In the genomic region with DNA sequence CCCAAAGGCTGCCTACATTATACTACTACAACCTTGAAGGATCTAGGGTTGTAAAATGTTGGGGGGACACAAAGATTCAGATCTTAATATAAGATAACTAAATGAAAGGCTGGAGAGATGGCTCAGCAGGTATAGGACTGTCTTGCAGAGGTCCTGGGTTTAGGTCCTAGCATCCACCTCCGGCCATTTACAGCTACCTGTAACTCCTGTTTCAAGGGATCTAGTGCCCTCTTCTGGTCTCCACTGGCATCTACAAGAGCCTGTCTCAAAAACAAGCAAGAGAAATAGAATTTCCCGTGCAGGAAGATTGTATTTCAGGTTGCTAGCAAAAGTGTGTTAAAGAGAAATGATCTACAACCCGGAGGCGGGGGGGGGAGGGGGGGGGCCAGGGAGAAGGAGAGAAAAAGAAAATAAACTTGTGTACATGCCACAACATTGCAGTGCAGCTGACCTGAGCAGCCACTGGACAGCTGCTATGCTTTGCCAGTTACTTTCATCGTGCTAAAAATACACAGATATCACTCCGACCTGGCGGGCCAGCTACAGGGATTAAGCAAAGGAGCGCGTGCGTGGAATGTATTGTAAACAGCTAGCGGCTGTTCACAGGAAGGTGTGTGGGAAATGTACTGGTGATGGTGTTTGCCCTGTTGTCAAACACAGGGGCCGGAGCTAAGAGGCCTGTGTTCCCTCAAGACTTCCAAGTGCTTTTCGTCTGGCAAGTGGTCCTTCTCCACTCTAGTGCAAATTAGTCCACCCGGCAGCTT, we compare ENCODE assay signal across 8 mouse cellular contexts. TPM values are rescaled to one million over a fixed set of nuclear protein-coding genes. Genes with fewer than 3 reads are reported as not detected.
A peak's percentile ranks its signal among the peaks of the same experiment; 100 is the strongest.
DNase-seq lines count a peak whose midpoint lies in the region; ATAC-seq and TF ChIP-seq lines count a peak whose summit lies in the region.

No protein-coding gene starts in this region.

- no peaks in the 10 kb centered on the region for H3K27me3 ChIP-seq in kidney, embryonic 14.5 days (ENCODE audit: control insufficient read depth, insufficient read depth, low read length)
- H3K27me3 ChIP-seq in embryonic facial prominence, embryonic 13.5 days = no peaks in the 10 kb centered on the region
- no peaks in the 10 kb centered on the region for H3K27me3 ChIP-seq in intestine, postnatal 0 days (replicated peaks; ENCODE audit: control insufficient read depth, insufficient read depth, low read length)
- H3K27me3 ChIP-seq in lung, embryonic 14.5 days (ENCODE audit: insufficient read depth, low read length) = no peaks in the 10 kb centered on the region

- WGBS in kidney, embryonic 14.5 days = 17% methylated on average over 14 of the region's 14 CpGs
- 24% methylated on average over 14 of the region's 14 CpGs for WGBS in embryonic facial prominence, embryonic 13.5 days
- WGBS in intestine, postnatal 0 days = 24% methylated on average over 14 of the region's 14 CpGs
- 11% methylated on average over 14 of the region's 14 CpGs for WGBS in lung, embryonic 14.5 days

- H3K4me2 ChIP-seq in kidney, embryonic 14.5 days (replicated peaks; ENCODE audit: low read depth, low read length) = no peak overlapping the region
- H3K4me2 ChIP-seq in embryonic facial prominence, embryonic 13.5 days = 0 out of 2 replicates have a peak overlapping the region, but pooled peaks have one; percentile 3
- no peak overlapping the region for H3K4me2 ChIP-seq in intestine, postnatal 0 days (replicated peaks; ENCODE audit: low read depth)
- peak overlapping the region; percentile 18; the same call in 1 of the 2 replicates for H3K4me2 ChIP-seq in lung, embryonic 14.5 days

- peak; percentile 78 for TF ChIP-seq CTCF in intestine, postnatal 0 days (IDR thresholded peaks at IDR 0.05; ENCODE audit: low read depth)
- TF ChIP-seq CTCF in lung, embryonic 14.5 days (IDR thresholded peaks at IDR 0.05; ENCODE audit: low read depth) = peak; percentile 69

- no peaks in the 10 kb centered on the region for H3K36me3 ChIP-seq in kidney, embryonic 14.5 days (ENCODE audit: control insufficient read depth, insufficient read depth, low read length)
- no peaks in the 10 kb centered on the region for H3K36me3 ChIP-seq in embryonic facial prominence, embryonic 13.5 days
- no peaks in the 10 kb centered on the region for H3K36me3 ChIP-seq in intestine, postnatal 0 days (ENCODE audit: control insufficient read depth, insufficient read depth)
- H3K36me3 ChIP-seq in lung, embryonic 14.5 days (ENCODE audit: insufficient read depth) = no peaks in the 10 kb centered on the region

- no peak overlapping the region for H3K4me3 ChIP-seq in kidney, embryonic 14.5 days (ENCODE audit: low read length)
- H3K4me3 ChIP-seq in embryonic facial prominence, embryonic 13.5 days = no peak overlapping the region
- H3K4me3 ChIP-seq in intestine, postnatal 0 days (ENCODE audit: low read depth, low read length) = no peak overlapping the region
- no peak overlapping the region for H3K4me3 ChIP-seq in lung, embryonic 14.5 days (ENCODE audit: low read depth, low read length)

- peak; percentile 69 for DNase-seq in kidney, adult 11 months
- peak; percentile 45 for DNase-seq in MN1 (ENCODE audit: low spot score)
- DNase-seq in lung, embryonic 14.5 days = peak; percentile 67
- DNase-seq in thymus, postnatal 0 days (ENCODE audit: low spot score) = peak; percentile 70
- DNase-seq in layer of hippocampus, postnatal 36 days = no peak

- H3K9me3 ChIP-seq in kidney, embryonic 14.5 days (ENCODE audit: control insufficient read depth, low read length) = no peaks in the 10 kb centered on the region
- H3K9me3 ChIP-seq in embryonic facial prominence, embryonic 13.5 days = no peaks in the 10 kb centered on the region
- no peaks in the 10 kb centered on the region for H3K9me3 ChIP-seq in intestine, postnatal 0 days (ENCODE audit: control insufficient read depth)
- H3K9me3 ChIP-seq in lung, embryonic 14.5 days (ENCODE audit: low read depth, low read length) = no peaks in the 10 kb centered on the region

- no peak overlapping the region for H3K27ac ChIP-seq in kidney, embryonic 14.5 days (ENCODE audit: low read depth, low read length)
- H3K27ac ChIP-seq in embryonic facial prominence, embryonic 13.5 days = peak overlapping the region; percentile 55; the same call in 1 of the 2 replicates
- no peak overlapping the region for H3K27ac ChIP-seq in intestine, postnatal 0 days (ENCODE audit: low read depth, low read length)
- peak overlapping the region; percentile 42; the same call in 1 of the 2 replicates for H3K27ac ChIP-seq in lung, embryonic 14.5 days (ENCODE audit: low read depth)

- H3K4me1 ChIP-seq in kidney, embryonic 14.5 days (ENCODE audit: control insufficient read depth, insufficient read depth, low read length) = no peaks in the 10 kb centered on the region
- peaks cover 17% of the 10 kb centered on the region for H3K4me1 ChIP-seq in embryonic facial prominence, embryonic 13.5 days
- H3K4me1 ChIP-seq in intestine, postnatal 0 days (replicated peaks; ENCODE audit: control insufficient read depth, insufficient read depth, low read length) = no peaks in the 10 kb centered on the region
- peaks cover 2% of the 10 kb centered on the region; the same call in 1 of the 2 replicates for H3K4me1 ChIP-seq in lung, embryonic 14.5 days (ENCODE audit: insufficient read depth)

- no peak overlapping the region for H3K9ac ChIP-seq in kidney, embryonic 14.5 days (ENCODE audit: low read depth, low read length)
- peak overlapping the region; percentile 44; the same call in 1 of the 2 replicates for H3K9ac ChIP-seq in embryonic facial prominence, embryonic 13.5 days
- H3K9ac ChIP-seq in intestine, postnatal 0 days (ENCODE audit: low read depth, low read length) = no peak overlapping the region
- H3K9ac ChIP-seq in lung, embryonic 14.5 days = 0 out of 2 replicates have a peak overlapping the region, but pooled peaks have one; percentile 20

- ATAC-seq in kidney, embryonic 14.5 days (ENCODE audit: low FRiP score, low TSS enrichment) = no peak
- ATAC-seq in embryonic facial prominence, embryonic 13.5 days (ENCODE audit: insufficient number of reproducible peaks, insufficient read depth, low FRiP score, low TSS enrichment, low read depth) = no peak
- no peak for ATAC-seq in intestine, postnatal 0 days
- ATAC-seq in lung, embryonic 14.5 days (ENCODE audit: insufficient read depth) = no peak

RNA-seq across cellular contexts. Expression of a gene that starts 8.3 kb away (rescaled TPM):
- polyA plus RNA-seq in kidney, embryonic 14.5 days (2014; fragmentation: Nextera tagmentation; extraction: Ambion mirVana) = 12.0 and 13.1 TPM in 2 replicates
- polyA plus RNA-seq in embryonic facial prominence, embryonic 13.5 days (2015; fragmentation: Nextera tagmentation; extraction: Ambion mirVana) = 14.4 and 15.8 TPM in 2 replicates
- polyA plus RNA-seq in intestine, postnatal 0 days (2015; fragmentation: Nextera tagmentation; extraction: Ambion mirVana) = 3.2 and 4.2 TPM in 2 replicates
- 8.2 and 10.0 TPM in 2 replicates for polyA plus RNA-seq in lung, embryonic 14.5 days (2014; fragmentation: Nextera tagmentation; extraction: Ambion mirVana)
- polyA plus RNA-seq in thymus, postnatal 0 days (2015; fragmentation: Nextera tagmentation; extraction: Ambion mirVana) = 33.2 and 35.9 TPM in 2 replicates
- total RNA-seq in layer of hippocampus, postnatal 36 days (2021) = 10 to 100 TPM; 16.3 to 19.9 TPM

RNA-seq across cellular contexts. Expression of a gene that starts 13.1 kb away (rescaled TPM):
- 1.3 and 1.7 TPM in 2 replicates for polyA plus RNA-seq in kidney, embryonic 14.5 days (2014; fragmentation: Nextera tagmentation; extraction: Ambion mirVana)
- not detected in 2 replicates for polyA plus RNA-seq in embryonic facial prominence, embryonic 13.5 days (2015; fragmentation: Nextera tagmentation; extraction: Ambion mirVana)
- polyA plus RNA-seq in intestine, postnatal 0 days (2015; fragmentation: Nextera tagmentation; extraction: Ambion mirVana) = 0.43 TPM in 1 of 2 replicates, not detected in the other
- polyA plus RNA-seq in lung, embryonic 14.5 days (2014; fragmentation: Nextera tagmentation; extraction: Ambion mirVana) = 0.72 TPM in 1 of 2 replicates, not detected in the other
- 0.58 and 0.60 TPM in 2 replicates for polyA plus RNA-seq in thymus, postnatal 0 days (2015; fragmentation: Nextera tagmentation; extraction: Ambion mirVana)
- total RNA-seq in layer of hippocampus, postnatal 36 days (2021) = not detected

RNA-seq across cellular contexts. Expression of a gene that starts 45.1 kb away (rescaled TPM):
- polyA plus RNA-seq in kidney, embryonic 14.5 days (2014; fragmentation: Nextera tagmentation; extraction: Ambion mirVana) = 21.5 and 23.2 TPM in 2 replicates
- 10.4 and 12.5 TPM in 2 replicates for polyA plus RNA-seq in embryonic facial prominence, embryonic 13.5 days (2015; fragmentation: Nextera tagmentation; extraction: Ambion mirVana)
- 36.8 and 42.5 TPM in 2 replicates for polyA plus RNA-seq in intestine, postnatal 0 days (2015; fragmentation: Nextera tagmentation; extraction: Ambion mirVana)
- 16.8 and 18.2 TPM in 2 replicates for polyA plus RNA-seq in lung, embryonic 14.5 days (2014; fragmentation: Nextera tagmentation; extraction: Ambion mirVana)
- polyA plus RNA-seq in thymus, postnatal 0 days (2015; fragmentation: Nextera tagmentation; extraction: Ambion mirVana) = 16.1 and 17.3 TPM in 2 replicates
- total RNA-seq in layer of hippocampus, postnatal 36 days (2021) = 10 to 100 TPM; 11.7 TPM

Comparison
In these comparisons a context has a peak if more than half of its experiments do, and no peak if none do; other contexts are left out.
1. DNase-seq: peak in kidney, adult 11 months (single experiment), MN1 (single experiment), lung, embryonic 14.5 days (single experiment) and thymus, postnatal 0 days (single experiment); none in layer of hippocampus, postnatal 36 days (0 of 2).
2. H3K27ac ChIP-seq: peak in embryonic facial prominence, embryonic 13.5 days (single experiment) and lung, embryonic 14.5 days (single experiment); none in kidney, embryonic 14.5 days (single experiment) and intestine, postnatal 0 days (single experiment).
3. H3K4me2 ChIP-seq: peak in embryonic facial prominence, embryonic 13.5 days (single experiment) and lung, embryonic 14.5 days (single experiment); none in kidney, embryonic 14.5 days (single experiment) and intestine, postnatal 0 days (single experiment).
4. H3K9ac ChIP-seq: peak in embryonic facial prominence, embryonic 13.5 days (single experiment) and lung, embryonic 14.5 days (single experiment); none in kidney, embryonic 14.5 days (single experiment) and intestine, postnatal 0 days (single experiment).